Mouse (Mus musculus): ENCODE data around the gene Olfr1034. TPM values are rescaled to one million over a fixed set of nuclear protein-coding genes. Genes with fewer than 3 reads are reported as not detected.
"Not testable (repeated sequence)": the region's sequence is repeated elsewhere in the genome, so short reads cannot be mapped to it uniquely, and the experiment has no call there.

Olfr1034 gene
- polyA plus RNA-seq (2011; ENCODE audit: insufficient read length, low read depth, missing spikeins), result not detected in 2 replicates

GRCm38 (mm10) chr2:86045561-86045960, at the start of gene Olfr1034:
Olfr1034 (plus strand) TSS chr2:86045861.
- no peak within 1 kb of the TSS for H3K4me3 ChIP-seq (ENCODE audit: insufficient read depth, low read length)
- H3K4me1 ChIP-seq (ENCODE audit: control insufficient read depth, insufficient read depth, low read length), result no peaks in the 10 kb centered on the region
- H3K27ac ChIP-seq (ENCODE audit: insufficient read depth, low read length), result no peak within 1 kb of the TSS
- TF ChIP-seq POLR2A (IDR thresholded peaks at IDR 0.05; ENCODE audit: low read depth, low read length), result no peak
- no peak for TF ChIP-seq CTCF (IDR thresholded peaks at IDR 0.05; ENCODE audit: borderline replicate concordance, insufficient read depth, low read length)

- Histone ChIP-seq H3K4me3 (ENCODE audit: insufficient read depth, low read length) (no peak within 1 kb of the TSS), H3K27ac (ENCODE audit: insufficient read depth, low read length) (no peak within 1 kb of the TSS), H3K4me1 (ENCODE audit: control insufficient read depth, insufficient read depth, low read length) (no peaks in the 10 kb centered on the region)
- no peak for TF ChIP-seq POLR2A (IDR thresholded peaks at IDR 0.05; ENCODE audit: low read depth, low read length)
- TF ChIP-seq CTCF (IDR thresholded peaks at IDR 0.05; ENCODE audit: borderline replicate concordance, insufficient read depth, low read length), result no peak
These were observed 40.4 kb upstream of the Olfr1034 start, which contains the start of gene Olfr1032 for GRCm38 (mm10) chr2:86005240-86005639. Olfr1032 (plus strand) TSS chr2:86005540.

- peak within 1 kb of the TSS; percentile 32 for H3K4me3 ChIP-seq (ENCODE audit: insufficient read depth, low read length)
- not testable (repeated sequence) for H3K4me1 ChIP-seq (ENCODE audit: control insufficient read depth, insufficient read depth, low read length)
These were observed 25.3 kb upstream of the Olfr1034 start, which contains the start of gene Olfr1033 for GRCm38 (mm10) chr2:86020406-86020805. Olfr1033 (plus strand) TSS chr2:86020633.

GRCm38 (mm10) chr2:86021518-86021917, 24.1 kb upstream of the Olfr1034 start:
- not testable (repeated sequence) for H3K27ac ChIP-seq (ENCODE audit: insufficient read depth, low read length); H3K4me1 ChIP-seq (ENCODE audit: control insufficient read depth, insufficient read depth, low read length); H3K4me3 ChIP-seq (ENCODE audit: insufficient read depth, low read length)

More at GRCm38 (mm10) chr2:86020406-86020805, 25.3 kb upstream of the Olfr1034 start, which contains the start of gene Olfr1033:
- not testable (repeated sequence) for H3K27ac ChIP-seq (ENCODE audit: insufficient read depth, low read length)

- H3K4me1 ChIP-seq (ENCODE audit: control insufficient read depth, insufficient read depth, low read length); H3K4me3 ChIP-seq (ENCODE audit: insufficient read depth, low read length); H3K27ac ChIP-seq (ENCODE audit: insufficient read depth, low read length): not testable (repeated sequence)
These were observed 5.1 kb downstream of the Olfr1034 start for GRCm38 (mm10) chr2:86050777-86051176.

GRCm38 (mm10) chr2:86063766-86064165, 18.1 kb downstream of the Olfr1034 start:
- not testable (repeated sequence) for H3K27ac ChIP-seq (ENCODE audit: insufficient read depth, low read length); H3K4me1 ChIP-seq (ENCODE audit: control insufficient read depth, insufficient read depth, low read length); H3K4me3 ChIP-seq (ENCODE audit: insufficient read depth, low read length)

GRCm38 (mm10) chr2:86070189-86070588, 24.5 kb downstream of the Olfr1034 start:
- no peaks in the 10 kb centered on the region for H3K4me1 ChIP-seq (ENCODE audit: control insufficient read depth, insufficient read depth, low read length)
- no peak for TF ChIP-seq CTCF (IDR thresholded peaks at IDR 0.05; ENCODE audit: borderline replicate concordance, insufficient read depth, low read length)
- no peak for TF ChIP-seq POLR2A (IDR thresholded peaks at IDR 0.05; ENCODE audit: low read depth, low read length)
- no peak overlapping the region for H3K4me3 ChIP-seq (ENCODE audit: insufficient read depth, low read length)
- H3K27ac ChIP-seq (ENCODE audit: insufficient read depth, low read length), result no peak overlapping the region

- not testable (repeated sequence) for H3K27ac ChIP-seq (ENCODE audit: insufficient read depth, low read length)
These were observed 28.0 kb downstream of the Olfr1034 start, which contains the start of gene Olfr1036 for GRCm38 (mm10) chr2:86073692-86074091. Olfr1036 (plus strand) TSS chr2:86073992.

GRCm38 (mm10) chr2:86080478-86080877, 34.8 kb downstream of the Olfr1034 start:
- H3K27ac ChIP-seq (ENCODE audit: insufficient read depth, low read length); H3K4me3 ChIP-seq (ENCODE audit: insufficient read depth, low read length); H3K4me1 ChIP-seq (ENCODE audit: control insufficient read depth, insufficient read depth, low read length): not testable (repeated sequence)

More at GRCm38 (mm10) chr2:86073692-86074091, 28.0 kb downstream of the Olfr1034 start, which contains the start of gene Olfr1036:
- H3K4me1 ChIP-seq (ENCODE audit: control insufficient read depth, insufficient read depth, low read length); H3K4me3 ChIP-seq (ENCODE audit: insufficient read depth, low read length): not testable (repeated sequence)

GRCm38 (mm10) chr2:86087285-86087684, 41.6 kb downstream of the Olfr1034 start, which contains the start of gene Olfr1037:
Olfr1037 (minus strand) TSS chr2:86087385.
- no peak within 1 kb of the TSS for H3K4me3 ChIP-seq (ENCODE audit: insufficient read depth, low read length)
- H3K4me1 ChIP-seq (ENCODE audit: control insufficient read depth, insufficient read depth, low read length), result no peaks in the 10 kb centered on the region
- TF ChIP-seq POLR2A (IDR thresholded peaks at IDR 0.05; ENCODE audit: low read depth, low read length), result no peak
- no peak for TF ChIP-seq CTCF (IDR thresholded peaks at IDR 0.05; ENCODE audit: borderline replicate concordance, insufficient read depth, low read length)
- H3K27ac ChIP-seq (ENCODE audit: insufficient read depth, low read length), result no peak within 1 kb of the TSS

Other genes starting within 250 kb of the Olfr1034 start
- not detected in 2 replicates for gene Olfr1016, start 243.3 kb upstream of the Olfr1034 start, polyA plus RNA-seq (2011; ENCODE audit: insufficient read length, low read depth, missing spikeins)
- gene Olfr1018, start 227.4 kb upstream of the Olfr1034 start, polyA plus RNA-seq (2011; ENCODE audit: insufficient read length, low read depth, missing spikeins), result not detected in 2 replicates
- gene Olfr1019, start 200.4 kb upstream of the Olfr1034 start, polyA plus RNA-seq (2011; ENCODE audit: insufficient read length, low read depth, missing spikeins), result not detected in 2 replicates
- not detected in 2 replicates for gene Olfr1020, start 198.8 kb upstream of the Olfr1034 start, polyA plus RNA-seq (2011; ENCODE audit: insufficient read length, low read depth, missing spikeins)
- not detected in 2 replicates for gene Olfr1022, start 177.3 kb upstream of the Olfr1034 start, polyA plus RNA-seq (2011; ENCODE audit: insufficient read length, low read depth, missing spikeins)
- gene Olfr1023, start 160.2 kb upstream of the Olfr1034 start, polyA plus RNA-seq (2011; ENCODE audit: insufficient read length, low read depth, missing spikeins), result not detected in 2 replicates
- not detected in 2 replicates for gene Olfr1024, start 140.8 kb upstream of the Olfr1034 start, polyA plus RNA-seq (2011; ENCODE audit: insufficient read length, low read depth, missing spikeins)
- not detected in 2 replicates for gene Olfr1025-ps1, start 130.7 kb upstream of the Olfr1034 start, polyA plus RNA-seq (2011; ENCODE audit: insufficient read length, low read depth, missing spikeins)
- not detected in 2 replicates for gene Olfr1026, start 124.3 kb upstream of the Olfr1034 start, polyA plus RNA-seq (2011; ENCODE audit: insufficient read length, low read depth, missing spikeins)
- not detected in 2 replicates for gene Olfr1028, start 95.4 kb upstream of the Olfr1034 start, polyA plus RNA-seq (2011; ENCODE audit: insufficient read length, low read depth, missing spikeins)
- not detected in 2 replicates for gene Olfr1029, start 72.0 kb upstream of the Olfr1034 start, polyA plus RNA-seq (2011; ENCODE audit: insufficient read length, low read depth, missing spikeins)
- gene Olfr1030, start 66.6 kb upstream of the Olfr1034 start, polyA plus RNA-seq (2011; ENCODE audit: insufficient read length, low read depth, missing spikeins), result not detected in 2 replicates
- gene Olfr1031, start 55.6 kb upstream of the Olfr1034 start, polyA plus RNA-seq (2011; ENCODE audit: insufficient read length, low read depth, missing spikeins), result not detected in 2 replicates
- gene Olfr1032, start 40.3 kb upstream of the Olfr1034 start, polyA plus RNA-seq (2011; ENCODE audit: insufficient read length, low read depth, missing spikeins), result not detected in 2 replicates
- 0.63 and 1.2 TPM in 2 replicates for gene Olfr1033, start 25.2 kb upstream of the Olfr1034 start, polyA plus RNA-seq (2011; ENCODE audit: insufficient read length, low read depth, missing spikeins)
- gene Olfr1036, start 28.1 kb downstream of the Olfr1034 start, polyA plus RNA-seq (2011; ENCODE audit: insufficient read length, low read depth, missing spikeins), result not detected in 2 replicates
- gene Olfr1037, start 41.5 kb downstream of the Olfr1034 start, polyA plus RNA-seq (2011; ENCODE audit: insufficient read length, low read depth, missing spikeins), result not detected in 2 replicates
- gene Olfr1039, start 90.1 kb downstream of the Olfr1034 start, polyA plus RNA-seq (2011; ENCODE audit: insufficient read length, low read depth, missing spikeins), result not detected in 2 replicates
- gene Olfr1040, start 100.9 kb downstream of the Olfr1034 start, polyA plus RNA-seq (2011; ENCODE audit: insufficient read length, low read depth, missing spikeins), result not detected in 2 replicates
- gene Olfr1042, start 116.0 kb downstream of the Olfr1034 start, polyA plus RNA-seq (2011; ENCODE audit: insufficient read length, low read depth, missing spikeins), result not detected in 2 replicates
- not detected in 2 replicates for gene Olfr1043, start 121.7 kb downstream of the Olfr1034 start, polyA plus RNA-seq (2011; ENCODE audit: insufficient read length, low read depth, missing spikeins)
- not detected in 2 replicates for gene Olfr1044, start 132.0 kb downstream of the Olfr1034 start, polyA plus RNA-seq (2011; ENCODE audit: insufficient read length, low read depth, missing spikeins)
- gene Olfr52, start 139.8 kb downstream of the Olfr1034 start, polyA plus RNA-seq (2011; ENCODE audit: insufficient read length, low read depth, missing spikeins), result not detected in 2 replicates
- not detected in 2 replicates for gene Olfr1045, start 157.1 kb downstream of the Olfr1034 start, polyA plus RNA-seq (2011; ENCODE audit: insufficient read length, low read depth, missing spikeins)
- gene Olfr1046, start 173.5 kb downstream of the Olfr1034 start, polyA plus RNA-seq (2011; ENCODE audit: insufficient read length, low read depth, missing spikeins), result not detected in 2 replicates
- not detected in 2 replicates for gene Olfr1047, start 185.5 kb downstream of the Olfr1034 start, polyA plus RNA-seq (2011; ENCODE audit: insufficient read length, low read depth, missing spikeins)
- not detected in 2 replicates for gene Olfr1048, start 194.4 kb downstream of the Olfr1034 start, polyA plus RNA-seq (2011; ENCODE audit: insufficient read length, low read depth, missing spikeins)
- gene Olfr1049, start 212.5 kb downstream of the Olfr1034 start, polyA plus RNA-seq (2011; ENCODE audit: insufficient read length, low read depth, missing spikeins), result not detected in 2 replicates
- not detected in 2 replicates for gene Olfr1051, start 233.2 kb downstream of the Olfr1034 start, polyA plus RNA-seq (2011; ENCODE audit: insufficient read length, low read depth, missing spikeins)
- gene Olfr1052, start 246.6 kb downstream of the Olfr1034 start, polyA plus RNA-seq (2011; ENCODE audit: insufficient read length, low read depth, missing spikeins), result not detected in 2 replicates